Mouse (Mus musculus): ENCODE measurements around the gene Plpp1. TPM values are rescaled to one million over a fixed set of nuclear protein-coding genes. Genes with fewer than 3 reads are reported as not detected.

Gene Plpp1
- polyA plus RNA-seq, 1 experiment from 2014 or later = 16.8 TPM

Other genes starting within 250 kb of the Plpp1 start
- gene Il31ra, start 206.4 kb upstream of the Plpp1 start, polyA plus RNA-seq (2016; fragmentation: Nextera tagmentation; extraction: Ambion mirVana) = not detected in 2 replicates
- gene Ddx4, start 148.3 kb upstream of the Plpp1 start, polyA plus RNA-seq (2016; fragmentation: Nextera tagmentation; extraction: Ambion mirVana) = 0.45 and 0.53 TPM in 2 replicates
- 12.3 and 12.5 TPM in 2 replicates for gene Slc38a9, start 140.0 kb upstream of the Plpp1 start, polyA plus RNA-seq (2016; fragmentation: Nextera tagmentation; extraction: Ambion mirVana)
- gene Mtrex, start 126.6 kb downstream of the Plpp1 start, polyA plus RNA-seq (2016; fragmentation: Nextera tagmentation; extraction: Ambion mirVana) = 99.4 and 104 TPM in 2 replicates
- gene Dhx29, start 126.7 kb downstream of the Plpp1 start, polyA plus RNA-seq (2016; fragmentation: Nextera tagmentation; extraction: Ambion mirVana) = 29.0 and 30.0 TPM in 2 replicates
- 1.9 and 3.0 TPM in 2 replicates for gene Ccno, start 187.0 kb downstream of the Plpp1 start, polyA plus RNA-seq (2016; fragmentation: Nextera tagmentation; extraction: Ambion mirVana)
- gene Mcidas, start 193.1 kb downstream of the Plpp1 start, polyA plus RNA-seq (2016; fragmentation: Nextera tagmentation; extraction: Ambion mirVana) = 1.3 and 2.0 TPM in 2 replicates
- 0.31 TPM in 1 of 2 replicates, not detected in the other for gene Cdc20b, start 234.3 kb downstream of the Plpp1 start, polyA plus RNA-seq (2016; fragmentation: Nextera tagmentation; extraction: Ambion mirVana)
- 78.8 and 85.3 TPM in 2 replicates for gene Gpx8, start 245.6 kb downstream of the Plpp1 start, polyA plus RNA-seq (2016; fragmentation: Nextera tagmentation; extraction: Ambion mirVana)

Measured in forebrain, embryonic 10.5 days (tissue).